Mouse (Mus musculus): ENCODE measurements at regions not wholly inside any gene's neighbourhood (a gene's known extent, or its start where the extent isn't known, plus 50 kb on each side); places are given as distances from the start of the nearest gene placed in this dataset.
A peak's percentile ranks its signal among the peaks of the same experiment; 100 is the strongest.

GRCm38 (mm10) chr4:7596116-7596515, 642.7 kb downstream of the Car8 start:
- Histone ChIP-seq H3K4me3 (ENCODE audit: low read length) (no peak overlapping the region), H3K36me3 (ENCODE audit: control insufficient read depth, insufficient read depth, low read length) (no peaks in the 10 kb centered on the region), H3K27ac (ENCODE audit: low read depth, low read length) (no peak overlapping the region), H3K4me2 (ENCODE audit: low read length) (no peak overlapping the region), H3K9me3 (ENCODE audit: control insufficient read depth, low read length) (no peaks in the 10 kb centered on the region), H3K9ac (ENCODE audit: low read depth, low read length) (no peak overlapping the region), H3K4me1 (ENCODE audit: control insufficient read depth, insufficient read depth, low read depth, low read length) (no peaks in the 10 kb centered on the region), H3K27me3 (replicated peaks; ENCODE audit: control insufficient read depth, insufficient read depth, low read length) (no peaks in the 10 kb centered on the region)
- 84% methylated on average over 4 of the region's 4 CpGs for WGBS
- ATAC-seq, result no peak

DNA sequence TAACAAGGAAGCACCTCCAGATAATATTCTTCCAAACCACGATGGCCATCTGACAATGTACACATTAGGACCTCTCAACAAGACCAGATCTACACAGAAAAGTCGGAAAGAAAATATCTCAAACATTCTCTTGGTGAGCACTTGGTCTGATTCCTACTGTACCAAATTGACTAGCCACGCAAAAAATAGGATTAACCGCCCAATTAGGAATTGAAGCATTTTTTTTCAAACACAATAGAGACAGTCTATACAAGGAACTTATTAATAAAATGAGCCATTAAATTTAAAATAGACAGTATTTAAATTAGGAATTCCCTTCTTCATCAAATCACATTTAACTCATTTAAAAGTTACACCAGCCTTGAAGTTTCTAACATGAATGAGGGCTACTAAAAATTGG, 655.0 kb downstream of the Car8 start:
- Histone ChIP-seq H3K9me3 (ENCODE audit: control insufficient read depth, low read length) (no peaks in the 10 kb centered on the region), H3K4me3 (ENCODE audit: low read length) (no peak overlapping the region), H3K4me2 (ENCODE audit: low read length) (no peak overlapping the region), H3K9ac (ENCODE audit: low read depth, low read length) (no peak overlapping the region), H3K4me1 (ENCODE audit: control insufficient read depth, insufficient read depth, low read depth, low read length) (peaks cover 7% of the 10 kb centered on the region), H3K27ac (ENCODE audit: low read depth, low read length) (no peak overlapping the region), H3K36me3 (ENCODE audit: control insufficient read depth, insufficient read depth, low read length) (no peaks in the 10 kb centered on the region), H3K27me3 (replicated peaks; ENCODE audit: control insufficient read depth, insufficient read depth, low read length) (no peaks in the 10 kb centered on the region)
- no peak for ATAC-seq
- 82% methylated on average over 4 of the region's 4 CpGs for WGBS

- no peaks in the 10 kb centered on the region for H3K27me3 ChIP-seq (replicated peaks; ENCODE audit: control insufficient read depth, insufficient read depth, low read length)
- H3K36me3 ChIP-seq (ENCODE audit: control insufficient read depth, insufficient read depth, low read length), result no peaks in the 10 kb centered on the region
- no peak overlapping the region; the same call in 1 of the 2 replicates for H3K9ac ChIP-seq (ENCODE audit: low read depth, low read length)
- WGBS, result 45% methylated on average over 4 of the region's 4 CpGs
- H3K9me3 ChIP-seq (ENCODE audit: control insufficient read depth, low read length), result no peaks in the 10 kb centered on the region
- H3K4me3 ChIP-seq (ENCODE audit: low read length), result no peak overlapping the region
- no peak for ATAC-seq
- no peak overlapping the region; the same call in 1 of the 2 replicates for H3K4me2 ChIP-seq (ENCODE audit: low read length)
- H3K4me1 ChIP-seq (ENCODE audit: control insufficient read depth, insufficient read depth, low read depth, low read length), result peaks cover 7% of the 10 kb centered on the region
- peak overlapping the region; percentile 34; the same call in 1 of the 2 replicates for H3K27ac ChIP-seq (ENCODE audit: low read depth, low read length)
Measured at GRCm38 (mm10) chr4:7581931-7582330, 656.9 kb downstream of the Car8 start.

- Histone ChIP-seq H3K27ac (ENCODE audit: low read depth, low read length) (peak overlapping the region; percentile 63; the same call in 1 of the 2 replicates), H3K4me3 (ENCODE audit: low read length) (no peak overlapping the region), H3K9me3 (ENCODE audit: control insufficient read depth, low read length) (no peaks in the 10 kb centered on the region), H3K36me3 (ENCODE audit: control insufficient read depth, insufficient read depth, low read length) (no peaks in the 10 kb centered on the region), H3K4me1 (ENCODE audit: control insufficient read depth, insufficient read depth, low read depth, low read length) (peaks cover 7% of the 10 kb centered on the region), H3K4me2 (ENCODE audit: low read length) (peak overlapping the region; percentile 31), H3K27me3 (replicated peaks; ENCODE audit: control insufficient read depth, insufficient read depth, low read length) (no peaks in the 10 kb centered on the region), H3K9ac (ENCODE audit: low read depth, low read length) (no peak overlapping the region; the same call in 1 of the 2 replicates)
- 30% methylated on average over 8 of the region's 8 CpGs for WGBS
- ATAC-seq, result peak; percentile 58
Measured at GRCm38 (mm10) chr4:7581220-7581916, 657.5 kb downstream of the Car8 start.

- H3K36me3 ChIP-seq (ENCODE audit: control insufficient read depth, insufficient read depth, low read length), result no peaks in the 10 kb centered on the region
- H3K27ac ChIP-seq (ENCODE audit: low read depth, low read length), result 0 out of 2 replicates have a peak overlapping the region, but pooled peaks have one; percentile 25
- H3K4me2 ChIP-seq (ENCODE audit: low read length), result peak overlapping the region; percentile 25
- H3K4me1 ChIP-seq (ENCODE audit: control insufficient read depth, insufficient read depth, low read depth, low read length), result peaks cover 7% of the 10 kb centered on the region
- no peak overlapping the region for H3K9ac ChIP-seq (ENCODE audit: low read depth, low read length)
- 43% methylated on average over 10 of the region's 10 CpGs for WGBS
- H3K27me3 ChIP-seq (replicated peaks; ENCODE audit: control insufficient read depth, insufficient read depth, low read length), result no peaks in the 10 kb centered on the region
- ATAC-seq, result peak; percentile 81
- no peak overlapping the region for H3K4me3 ChIP-seq (ENCODE audit: low read length)
- no peaks in the 10 kb centered on the region for H3K9me3 ChIP-seq (ENCODE audit: control insufficient read depth, low read length)
Measured at GRCm38 (mm10) chr4:7580554-7581219, 658.2 kb downstream of the Car8 start.

GRCm38 (mm10) chr4:7574011-7574410, 664.8 kb downstream of the Car8 start:
- Histone ChIP-seq H3K4me1 (ENCODE audit: control insufficient read depth, insufficient read depth, low read depth, low read length) (no peaks in the 10 kb centered on the region), H3K9ac (ENCODE audit: low read depth, low read length) (no peak overlapping the region), H3K4me3 (ENCODE audit: low read length) (no peak overlapping the region), H3K27me3 (replicated peaks; ENCODE audit: control insufficient read depth, insufficient read depth, low read length) (no peaks in the 10 kb centered on the region), H3K27ac (ENCODE audit: low read depth, low read length) (no peak overlapping the region), H3K9me3 (ENCODE audit: control insufficient read depth, low read length) (no peaks in the 10 kb centered on the region), H3K36me3 (ENCODE audit: control insufficient read depth, insufficient read depth, low read length) (no peaks in the 10 kb centered on the region), H3K4me2 (ENCODE audit: low read length) (no peak overlapping the region)
- no peak for ATAC-seq
- 40% methylated on average over 2 of the region's 2 CpGs for WGBS

GRCm38 (mm10) chr4:7567687-7568393, 671.0 kb downstream of the Car8 start:
- no peak overlapping the region for H3K9ac ChIP-seq (ENCODE audit: low read depth, low read length)
- H3K9me3 ChIP-seq (ENCODE audit: control insufficient read depth, low read length), result no peaks in the 10 kb centered on the region
- peak; percentile 88 for ATAC-seq
- no peak overlapping the region for H3K27ac ChIP-seq (ENCODE audit: low read depth, low read length)
- no peaks in the 10 kb centered on the region for H3K27me3 ChIP-seq (replicated peaks; ENCODE audit: control insufficient read depth, insufficient read depth, low read length)
- WGBS, result 47% methylated on average over 6 of the region's 6 CpGs
- no peak overlapping the region for H3K4me3 ChIP-seq (ENCODE audit: low read length)
- H3K36me3 ChIP-seq (ENCODE audit: control insufficient read depth, insufficient read depth, low read length), result no peaks in the 10 kb centered on the region
- no peak overlapping the region for H3K4me2 ChIP-seq (ENCODE audit: low read length)
- H3K4me1 ChIP-seq (ENCODE audit: control insufficient read depth, insufficient read depth, low read depth, low read length), result no peaks in the 10 kb centered on the region

DNA sequence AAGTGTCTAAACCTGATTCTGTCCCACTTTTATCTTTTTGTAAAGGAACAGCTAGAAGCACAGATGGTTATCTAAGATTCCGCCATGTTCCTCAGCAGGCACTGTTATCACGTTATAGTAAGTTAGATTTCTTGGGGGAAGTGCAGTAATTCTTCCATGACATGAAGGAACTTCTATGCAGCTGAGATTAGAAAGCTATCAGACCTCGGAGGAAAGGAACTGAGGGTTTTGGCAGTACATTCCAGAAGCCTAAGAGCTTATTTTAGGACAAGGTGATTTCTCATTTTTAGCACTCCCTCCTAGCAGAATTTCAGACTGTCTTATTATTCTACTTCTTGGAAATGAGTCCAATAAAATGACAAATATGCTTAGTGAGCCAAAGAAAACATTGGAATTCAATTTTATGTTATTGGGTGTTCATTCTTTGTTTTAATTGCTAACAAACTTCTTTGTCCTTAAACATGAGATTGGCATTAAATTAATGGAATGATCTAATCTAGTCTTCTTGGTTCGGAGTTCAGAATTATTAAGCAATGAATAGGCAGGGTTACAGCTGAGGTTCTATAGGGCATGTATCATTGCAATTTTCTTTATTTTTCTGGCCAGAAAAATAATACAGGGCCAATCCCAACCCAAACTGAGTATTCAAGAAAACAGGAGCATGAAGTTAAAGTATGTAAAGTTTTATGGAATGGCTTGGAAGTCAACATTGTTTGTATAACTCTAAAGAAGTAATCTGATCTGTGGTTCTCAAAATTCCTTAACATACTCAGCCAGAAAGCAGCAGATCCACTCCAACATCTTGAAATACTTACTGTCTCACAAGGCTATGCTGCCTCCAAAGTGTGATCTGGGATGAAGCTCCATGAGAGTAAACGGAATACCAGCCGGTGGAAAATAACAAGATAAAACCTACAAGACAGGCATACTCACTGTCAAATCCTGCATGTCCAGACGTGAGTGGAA, 678.7 kb downstream of the Car8 start:
- no peak overlapping the region for H3K27ac ChIP-seq (ENCODE audit: low read depth, low read length)
- no peak overlapping the region for H3K9ac ChIP-seq (ENCODE audit: low read depth, low read length)
- no peak overlapping the region for H3K4me3 ChIP-seq (ENCODE audit: low read length)
- ATAC-seq, result no peak
- H3K4me2 ChIP-seq (ENCODE audit: low read length), result no peak overlapping the region
- no peaks in the 10 kb centered on the region for H3K36me3 ChIP-seq (ENCODE audit: control insufficient read depth, insufficient read depth, low read length)
- 79% methylated on average over 7 of the region's 7 CpGs for WGBS
- no peaks in the 10 kb centered on the region for H3K9me3 ChIP-seq (ENCODE audit: control insufficient read depth, low read length)
- no peaks in the 10 kb centered on the region for H3K27me3 ChIP-seq (replicated peaks; ENCODE audit: control insufficient read depth, insufficient read depth, low read length)
- no peaks in the 10 kb centered on the region for H3K4me1 ChIP-seq (ENCODE audit: control insufficient read depth, insufficient read depth, low read depth, low read length)

Data from hindbrain, embryonic 16.5 days (tissue).